Mouse (Mus musculus) right cerebral cortex, adult 2 months (tissue): ENCODE measurements around the gene Smarca1.

Experiments used
- DNase-seq, 2 experiments: peaks; one replicate each; pipeline ENCODE4 v3.0.0; 2021 to 2022; ENCODE audit warnings: low spot score in 2 of 2

The Smarca1 gene

DNA sequence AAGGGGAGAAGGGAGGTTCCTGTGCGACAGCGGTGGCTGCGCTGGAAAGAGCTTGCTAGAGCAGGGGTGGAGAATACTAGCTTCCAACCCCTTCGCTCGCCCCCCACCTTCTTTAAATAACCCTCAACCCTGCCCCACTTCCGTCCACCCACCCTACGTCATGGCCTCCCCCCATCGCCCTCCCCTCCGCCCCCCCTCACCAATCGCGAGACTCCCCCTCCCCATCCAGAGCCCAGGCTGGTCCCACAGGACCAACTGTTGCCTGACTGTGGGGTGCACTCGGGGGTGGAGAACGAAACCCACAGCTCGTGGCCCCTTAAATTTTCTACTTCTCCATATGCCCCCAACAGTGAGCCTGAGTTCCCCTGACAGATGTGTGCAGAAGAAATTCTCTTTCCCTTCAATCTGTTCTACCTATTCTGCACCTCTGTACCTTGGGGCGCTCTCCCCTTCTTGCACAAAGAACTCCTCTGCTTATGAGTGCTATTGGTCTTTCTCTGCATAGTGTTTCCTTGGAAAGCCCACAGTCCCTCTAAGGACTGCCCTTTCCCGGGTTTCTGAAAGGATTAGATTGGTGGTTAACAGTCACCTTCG lies at the start of gene Smarca1:
Smarca1 (minus strand) TSS at position 544 of the 594 bp plus-strand sequence.
- no peak for DNase-seq

DNA sequence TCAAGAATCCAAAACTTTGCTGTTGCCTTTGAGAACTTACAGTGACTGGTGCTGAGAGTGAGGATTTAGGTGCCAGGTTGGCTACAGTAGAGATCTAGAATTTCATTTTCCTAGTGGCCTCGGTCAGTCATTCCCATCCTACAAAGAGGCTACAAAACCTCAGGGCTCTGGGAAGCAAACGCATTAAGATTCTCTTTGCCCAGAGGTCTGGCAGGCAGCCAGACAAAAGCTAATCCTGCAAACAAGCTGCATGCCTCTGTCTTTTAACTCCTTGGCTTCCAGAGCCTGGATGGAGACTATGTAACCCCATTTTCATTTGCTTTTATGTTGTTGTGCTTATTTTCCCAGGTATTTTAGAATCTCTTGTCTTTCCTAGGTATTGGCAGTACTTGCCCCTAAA lies 45.0 kb upstream of the Smarca1 start:
- peak in 1 of 2 experiments; percentile 6 for DNase-seq

- DNase-seq = no peak
Observed at GRCm38 (mm10) chrX:47936885-47937284, 44.1 kb upstream of the Smarca1 start.

DNA sequence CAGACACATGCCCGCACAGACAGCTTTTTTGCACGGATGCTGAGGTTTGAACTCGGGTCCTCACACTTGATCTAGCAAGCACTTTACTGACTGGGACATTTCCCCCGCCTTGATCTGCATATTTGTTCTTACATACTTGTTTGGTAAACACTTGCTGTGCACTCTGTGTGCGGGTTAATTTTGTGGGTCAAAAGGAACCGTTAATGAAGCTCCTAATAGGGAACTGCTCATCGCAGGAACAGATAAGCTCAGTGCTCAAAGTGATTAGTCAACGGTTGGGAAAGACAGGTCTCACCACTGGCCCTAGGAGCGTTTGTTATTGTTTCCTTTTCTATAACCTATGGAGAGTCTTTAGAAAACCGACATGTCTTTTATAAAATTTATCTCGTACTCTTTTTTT lies 41.6 kb upstream of the Smarca1 start:
- DNase-seq = no peak

DNA sequence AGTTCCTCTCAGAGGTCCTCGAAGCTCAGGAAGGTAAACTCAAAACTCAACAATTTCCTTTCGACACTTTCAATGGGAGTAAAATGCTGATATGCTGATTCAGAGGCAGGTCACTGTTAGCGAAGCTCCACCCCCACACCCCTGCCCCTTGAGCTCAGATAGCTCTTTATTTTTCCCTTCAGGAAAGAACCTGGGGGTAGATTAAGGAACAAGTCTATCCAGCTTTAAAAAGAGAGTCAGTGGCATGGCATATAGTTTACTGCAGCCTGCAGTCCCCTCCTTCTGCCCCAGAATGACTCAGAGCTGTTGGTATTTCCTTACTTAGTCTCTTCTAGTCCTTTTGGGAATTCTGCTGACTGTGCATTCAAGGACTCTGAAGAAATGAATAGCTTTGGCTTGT lies 37.7 kb upstream of the Smarca1 start:
- DNase-seq = no peak

DNA sequence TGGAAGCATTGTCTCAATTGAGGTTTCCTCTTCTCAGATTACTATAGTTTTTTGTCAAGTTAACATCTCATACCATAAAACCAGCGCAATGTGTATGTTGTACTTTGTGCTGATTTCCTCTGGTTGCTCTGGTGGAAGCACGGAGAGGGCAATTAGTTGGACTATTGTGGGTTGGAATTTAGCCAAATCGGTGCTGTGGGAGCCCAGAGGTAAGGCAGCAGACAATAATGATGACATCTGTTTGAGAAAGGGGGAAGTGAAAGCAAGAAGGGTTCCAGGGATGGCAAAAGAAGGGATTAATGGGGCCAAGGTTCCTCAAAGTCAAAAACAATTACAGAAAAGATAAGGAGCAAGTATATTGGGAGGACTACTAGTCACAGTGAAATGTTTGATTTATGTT lies 35.2 kb upstream of the Smarca1 start:
- DNase-seq = no peak

DNA sequence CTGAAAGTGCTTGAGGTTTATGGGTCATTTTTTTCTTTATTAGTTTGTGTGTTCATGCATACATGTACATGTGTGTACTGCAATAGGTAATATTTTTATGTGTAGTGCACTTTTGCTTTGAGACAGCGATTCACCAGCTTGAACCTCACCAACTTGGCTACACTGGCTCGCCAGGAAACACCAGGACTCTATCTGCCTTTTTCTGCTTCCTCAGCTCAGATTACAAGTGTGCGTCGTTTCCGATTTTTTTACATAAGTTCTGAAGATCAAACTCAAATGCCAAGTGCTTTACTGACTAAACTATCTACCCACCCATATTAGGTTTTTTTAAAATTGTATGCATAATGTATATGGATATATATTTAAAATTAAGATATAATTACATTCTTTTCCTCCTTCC lies 27.8 kb upstream of the Smarca1 start:
- DNase-seq = no peak

GRCm38 (mm10) chrX:47916831-47917230 lies 24.1 kb upstream of the Smarca1 start:
- DNase-seq = no peak

- DNase-seq = no peak
Observed at GRCm38 (mm10) chrX:47913543-47913938, 20.8 kb upstream of the Smarca1 start.

DNA sequence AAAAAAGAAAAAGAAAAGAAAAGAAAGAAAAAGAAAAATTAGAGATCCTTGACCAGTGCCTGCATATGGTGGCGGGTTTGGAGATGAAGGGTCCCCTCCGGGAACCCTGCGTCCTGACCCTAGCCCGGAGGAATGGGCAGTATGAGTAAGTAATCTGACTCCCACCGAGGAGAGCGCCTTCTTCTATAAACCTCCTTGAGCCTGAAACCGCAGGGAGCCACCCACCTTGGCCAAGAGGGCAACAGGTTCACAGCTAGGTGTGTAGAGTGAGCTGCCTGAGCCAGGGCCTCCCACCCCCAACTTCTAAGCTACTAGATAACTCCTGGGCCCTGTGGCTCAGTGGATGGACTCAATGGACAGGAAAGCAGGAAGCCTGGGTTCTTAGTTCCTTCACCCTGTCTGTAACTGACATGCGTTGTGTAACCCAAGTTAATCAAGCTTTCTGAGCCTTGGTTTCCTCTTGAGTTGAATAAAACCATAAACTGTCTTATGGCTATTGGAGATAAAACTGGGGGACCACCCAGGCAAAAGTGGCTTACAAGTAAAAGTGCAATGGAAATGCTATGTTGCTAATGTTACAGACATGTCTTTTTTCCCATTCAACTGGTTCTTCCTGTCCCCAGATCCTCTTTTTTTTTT lies 20.2 kb upstream of the Smarca1 start:
- DNase-seq = no peak

- DNase-seq = peak; percentile 59 to 67
Observed at GRCm38 (mm10) chrX:47912306-47912792, 19.6 kb upstream of the Smarca1 start, which contains the start of gene Ocrl. Gene Ocrl, plus strand, starts transcription at chrX:47912387.

- DNase-seq = peak; percentile 11
Observed at GRCm38 (mm10) chrX:47891907-47892430, 805 bp downstream of the Smarca1 start.

- peak in 1 of 2 experiments; percentile 5 for DNase-seq
Observed at GRCm38 (mm10) chrX:47891243-47891906, 1.4 kb downstream of the Smarca1 start.

GRCm38 (mm10) chrX:47887401-47887800 lies 5.4 kb downstream of the Smarca1 start:
- no peak for DNase-seq

- DNase-seq = no peak
Observed at GRCm38 (mm10) chrX:47882813-47883212, 10.0 kb downstream of the Smarca1 start.

- peak; percentile 4 to 24 for DNase-seq
Observed at GRCm38 (mm10) chrX:47880052-47880451, 12.7 kb downstream of the Smarca1 start.

DNA sequence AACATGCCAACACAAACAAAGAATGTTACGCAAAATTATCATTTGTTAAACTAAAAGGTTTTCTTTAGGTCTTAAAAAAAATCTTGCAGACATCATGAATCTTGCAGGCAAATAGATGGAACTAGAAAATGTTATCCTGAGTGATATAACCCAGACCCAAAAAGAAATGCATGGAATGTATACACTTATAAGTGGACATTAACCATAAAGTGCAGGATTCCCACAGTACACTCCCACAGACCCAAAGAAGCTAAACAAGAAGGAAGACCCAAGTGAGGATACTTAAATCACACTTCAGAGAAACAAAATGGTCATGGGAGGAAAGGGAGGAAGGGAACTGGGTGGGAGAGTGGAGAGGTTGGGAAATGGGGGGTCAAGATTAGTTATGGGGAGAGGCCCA lies 34.2 kb downstream of the Smarca1 start:
- DNase-seq = no peak

DNA sequence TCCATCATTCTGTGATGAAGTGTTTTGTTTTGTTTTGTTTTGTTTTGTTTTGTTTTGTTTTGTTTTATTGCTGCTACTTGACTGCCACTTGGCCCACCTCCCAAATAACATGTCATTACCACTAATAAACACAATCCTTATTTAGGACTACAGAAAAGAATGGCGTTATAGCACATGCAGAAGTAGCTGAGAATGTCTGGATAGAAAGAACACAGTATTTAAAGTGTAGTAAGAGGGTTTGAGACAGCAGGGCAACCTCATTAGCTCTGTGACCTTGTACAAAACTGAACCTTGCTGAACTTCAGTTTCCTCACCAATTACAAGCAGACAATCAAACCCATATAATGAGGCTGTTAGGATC lies 57.0 kb downstream of the Smarca1 start:
- no peak for DNase-seq

- no peak for DNase-seq
Observed at GRCm38 (mm10) chrX:47835098-47835834, 57.5 kb downstream of the Smarca1 start.

- no peak for DNase-seq
Observed at GRCm38 (mm10) chrX:47833431-47833830, 59.3 kb downstream of the Smarca1 start.

GRCm38 (mm10) chrX:47820566-47820965 lies 72.2 kb downstream of the Smarca1 start:
- DNase-seq = no peak

- DNase-seq = no peak
Observed at GRCm38 (mm10) chrX:47808717-47809116, 84.1 kb downstream of the Smarca1 start.
